Mouse (Mus musculus): Measurements from ENCODE around the gene Cwc27. TPM values are rescaled to one million over a fixed set of nuclear protein-coding genes. Genes with fewer than 3 reads are reported as not detected.

Cwc27 gene
- polyA plus RNA-seq, 1 experiment from 2014 or later, result 24.0 TPM

GRCm38 (mm10) chr13:104615111-104615510 is 201.8 kb downstream of the Cwc27 start:
- Histone ChIP-seq H3K27me3 (ENCODE audit: control insufficient read depth, insufficient read depth, low read length) (no peaks in the 10 kb centered on the region), H3K9ac (ENCODE audit: low read length) (no peak overlapping the region), H3K4me1 (ENCODE audit: control insufficient read depth, insufficient read depth, low read length) (no peaks in the 10 kb centered on the region), H3K4me2 (ENCODE audit: low read depth, low read length) (no peak overlapping the region), H3K4me3 (replicated peaks; ENCODE audit: low read length) (no peak overlapping the region), H3K36me3 (ENCODE audit: control insufficient read depth, insufficient read depth, low read length) (no peaks in the 10 kb centered on the region), H3K9me3 (replicated peaks; ENCODE audit: control insufficient read depth, low read length) (no peaks in the 10 kb centered on the region), H3K27ac (ENCODE audit: low read length) (no peak overlapping the region)
- no peak for ATAC-seq (ENCODE audit: insufficient read depth, low FRiP score)
- 85% methylated on average over 7 of the region's 7 CpGs for WGBS

GRCm38 (mm10) chr13:104611296-104611695 is 205.6 kb downstream of the Cwc27 start:
- Histone ChIP-seq H3K36me3 (ENCODE audit: control insufficient read depth, insufficient read depth, low read length) (no peaks in the 10 kb centered on the region), H3K27ac (ENCODE audit: low read length) (no peak overlapping the region), H3K9me3 (replicated peaks; ENCODE audit: control insufficient read depth, low read length) (no peaks in the 10 kb centered on the region), H3K9ac (ENCODE audit: low read length) (no peak overlapping the region), H3K4me3 (replicated peaks; ENCODE audit: low read length) (no peak overlapping the region), H3K27me3 (ENCODE audit: control insufficient read depth, insufficient read depth, low read length) (no peaks in the 10 kb centered on the region), H3K4me1 (ENCODE audit: control insufficient read depth, insufficient read depth, low read length) (no peaks in the 10 kb centered on the region), H3K4me2 (ENCODE audit: low read depth, low read length) (no peak overlapping the region)
- ATAC-seq (ENCODE audit: insufficient read depth, low FRiP score), result no peak
- WGBS, result 92% methylated on average over 4 of the region's 4 CpGs

- 75% methylated on average over 22 of the region's 22 CpGs for WGBS
- H3K4me1 ChIP-seq (ENCODE audit: control insufficient read depth, insufficient read depth, low read length), result no peaks in the 10 kb centered on the region
- no peaks in the 10 kb centered on the region for H3K9me3 ChIP-seq (replicated peaks; ENCODE audit: control insufficient read depth, low read length)
- no peak overlapping the region for H3K4me2 ChIP-seq (ENCODE audit: low read depth, low read length)
- no peaks in the 10 kb centered on the region for H3K36me3 ChIP-seq (ENCODE audit: control insufficient read depth, insufficient read depth, low read length)
- no peak overlapping the region for H3K4me3 ChIP-seq (replicated peaks; ENCODE audit: low read length)
- H3K27ac ChIP-seq (ENCODE audit: low read length), result no peak overlapping the region
- ATAC-seq (ENCODE audit: insufficient read depth, low FRiP score), result peak; percentile 50
- H3K9ac ChIP-seq (ENCODE audit: low read length), result no peak overlapping the region
- H3K27me3 ChIP-seq (ENCODE audit: control insufficient read depth, insufficient read depth, low read length), result no peaks in the 10 kb centered on the region
Observed at GRCm38 (mm10) chr13:104610210-104611111, 206.5 kb downstream of the Cwc27 start.

GRCm38 (mm10) chr13:104608516-104608915 is 208.4 kb downstream of the Cwc27 start:
- ATAC-seq (ENCODE audit: insufficient read depth, low FRiP score), result no peak
- Histone ChIP-seq H3K27me3 (ENCODE audit: control insufficient read depth, insufficient read depth, low read length) (no peaks in the 10 kb centered on the region), H3K9ac (ENCODE audit: low read length) (no peak overlapping the region), H3K9me3 (replicated peaks; ENCODE audit: control insufficient read depth, low read length) (no peaks in the 10 kb centered on the region), H3K4me3 (replicated peaks; ENCODE audit: low read length) (no peak overlapping the region), H3K4me1 (ENCODE audit: control insufficient read depth, insufficient read depth, low read length) (no peaks in the 10 kb centered on the region), H3K36me3 (ENCODE audit: control insufficient read depth, insufficient read depth, low read length) (no peaks in the 10 kb centered on the region), H3K27ac (ENCODE audit: low read length) (no peak overlapping the region), H3K4me2 (ENCODE audit: low read depth, low read length) (no peak overlapping the region)
- WGBS, result 86% methylated on average over 18 of the region's 18 CpGs

GRCm38 (mm10) chr13:104606786-104607580 is 210.0 kb downstream of the Cwc27 start:
- Histone ChIP-seq H3K27ac (ENCODE audit: low read length) (no peak overlapping the region), H3K9me3 (replicated peaks; ENCODE audit: control insufficient read depth, low read length) (no peaks in the 10 kb centered on the region), H3K27me3 (ENCODE audit: control insufficient read depth, insufficient read depth, low read length) (no peaks in the 10 kb centered on the region), H3K9ac (ENCODE audit: low read length) (no peak overlapping the region), H3K4me1 (ENCODE audit: control insufficient read depth, insufficient read depth, low read length) (no peaks in the 10 kb centered on the region), H3K4me3 (replicated peaks; ENCODE audit: low read length) (no peak overlapping the region), H3K36me3 (ENCODE audit: control insufficient read depth, insufficient read depth, low read length) (no peaks in the 10 kb centered on the region), H3K4me2 (ENCODE audit: low read depth, low read length) (no peak overlapping the region)
- 66% methylated on average over 14 of the region's 14 CpGs for WGBS
- ATAC-seq (ENCODE audit: insufficient read depth, low FRiP score), result no peak

GRCm38 (mm10) chr13:104605111-104605510 is 211.8 kb downstream of the Cwc27 start:
- WGBS, result 83% methylated on average over 2 of the region's 2 CpGs
- no peak for ATAC-seq (ENCODE audit: insufficient read depth, low FRiP score)
- H3K4me3 ChIP-seq (replicated peaks; ENCODE audit: low read length), result no peak overlapping the region
- H3K9me3 ChIP-seq (replicated peaks; ENCODE audit: control insufficient read depth, low read length), result no peaks in the 10 kb centered on the region
- H3K27me3 ChIP-seq (ENCODE audit: control insufficient read depth, insufficient read depth, low read length), result no peaks in the 10 kb centered on the region
- no peaks in the 10 kb centered on the region for H3K4me1 ChIP-seq (ENCODE audit: control insufficient read depth, insufficient read depth, low read length)
- H3K27ac ChIP-seq (ENCODE audit: low read length), result no peak overlapping the region
- no peak overlapping the region for H3K9ac ChIP-seq (ENCODE audit: low read length)
- no peaks in the 10 kb centered on the region for H3K36me3 ChIP-seq (ENCODE audit: control insufficient read depth, insufficient read depth, low read length)
- H3K4me2 ChIP-seq (ENCODE audit: low read depth, low read length), result no peak overlapping the region

- no peaks in the 10 kb centered on the region for H3K4me1 ChIP-seq (ENCODE audit: control insufficient read depth, insufficient read depth, low read length)
- no peak overlapping the region for H3K27ac ChIP-seq (ENCODE audit: low read length)
- no peak overlapping the region for H3K4me3 ChIP-seq (replicated peaks; ENCODE audit: low read length)
- no peak for ATAC-seq (ENCODE audit: insufficient read depth, low FRiP score)
- no peak overlapping the region for H3K9ac ChIP-seq (ENCODE audit: low read length)
- H3K27me3 ChIP-seq (ENCODE audit: control insufficient read depth, insufficient read depth, low read length), result no peaks in the 10 kb centered on the region
- no peak overlapping the region for H3K4me2 ChIP-seq (ENCODE audit: low read depth, low read length)
- no peaks in the 10 kb centered on the region for H3K36me3 ChIP-seq (ENCODE audit: control insufficient read depth, insufficient read depth, low read length)
- WGBS, result 77% methylated on average over 6 of the region's 6 CpGs
- H3K9me3 ChIP-seq (replicated peaks; ENCODE audit: control insufficient read depth, low read length), result no peaks in the 10 kb centered on the region
Observed at GRCm38 (mm10) chr13:104602197-104602596, 214.7 kb downstream of the Cwc27 start.

- H3K4me1 ChIP-seq (ENCODE audit: control insufficient read depth, insufficient read depth, low read length), result no peaks in the 10 kb centered on the region
- H3K36me3 ChIP-seq (ENCODE audit: control insufficient read depth, insufficient read depth, low read length), result no peaks in the 10 kb centered on the region
- WGBS, result 70% methylated on average over 3 of the region's 3 CpGs
- ATAC-seq (ENCODE audit: insufficient read depth, low FRiP score), result no peak
- H3K27ac ChIP-seq (ENCODE audit: low read length), result no peak overlapping the region
- no peaks in the 10 kb centered on the region for H3K27me3 ChIP-seq (ENCODE audit: control insufficient read depth, insufficient read depth, low read length)
- no peaks in the 10 kb centered on the region for H3K9me3 ChIP-seq (replicated peaks; ENCODE audit: control insufficient read depth, low read length)
- H3K9ac ChIP-seq (ENCODE audit: low read length), result no peak overlapping the region
- no peak overlapping the region for H3K4me3 ChIP-seq (replicated peaks; ENCODE audit: low read length)
- H3K4me2 ChIP-seq (ENCODE audit: low read depth, low read length), result no peak overlapping the region
Observed at GRCm38 (mm10) chr13:104601783-104602182, 215.2 kb downstream of the Cwc27 start.

- H3K9me3 ChIP-seq (replicated peaks; ENCODE audit: control insufficient read depth, low read length), result no peaks in the 10 kb centered on the region
- no peaks in the 10 kb centered on the region for H3K4me1 ChIP-seq (ENCODE audit: control insufficient read depth, insufficient read depth, low read length)
- no peak overlapping the region for H3K27ac ChIP-seq (ENCODE audit: low read length)
- ATAC-seq (ENCODE audit: insufficient read depth, low FRiP score), result no peak
- no peak overlapping the region for H3K4me3 ChIP-seq (replicated peaks; ENCODE audit: low read length)
- no peak overlapping the region for H3K4me2 ChIP-seq (ENCODE audit: low read depth, low read length)
- H3K27me3 ChIP-seq (ENCODE audit: control insufficient read depth, insufficient read depth, low read length), result no peaks in the 10 kb centered on the region
- H3K36me3 ChIP-seq (ENCODE audit: control insufficient read depth, insufficient read depth, low read length), result no peaks in the 10 kb centered on the region
- no peak overlapping the region for H3K9ac ChIP-seq (ENCODE audit: low read length)
- WGBS, result 84% methylated on average over 4 of the region's 4 CpGs
Observed at GRCm38 (mm10) chr13:104596199-104596598, 220.7 kb downstream of the Cwc27 start.

Data from stomach, embryonic 16.5 days (tissue).